Mouse (Mus musculus) midbrain, embryonic 15.5 days (tissue): Measurements from ENCODE around the gene Gm4763. TPM values are rescaled to one million over a fixed set of nuclear protein-coding genes. Genes with fewer than 3 reads are reported as not detected.
A peak's percentile ranks its signal among the peaks of the same experiment; 100 is the strongest.
"Not testable (repeated sequence)": the region's sequence is repeated elsewhere in the genome, so short reads cannot be mapped to it uniquely, and the experiment has no call there.

Experiments used
- ATAC-seq: fragments of 200-750 bp; cut with Nextera tagmentation; replicated peaks from 2 replicates; pipeline ENCODE4 v1.8.0; 2017; ENCODE audit warnings: moderate TSS enrichment
- H3K27ac ChIP-seq: fragments of 300-500 bp; sonication (generic); 2 replicates; pipeline ENCODE4 v1.5.1; 2015; ENCODE audit warnings: mild to moderate bottlenecking, inconsistent platforms
- H3K27me3 ChIP-seq: fragments of 300-500 bp; sonication (generic); replicated peaks from 2 replicates; pipeline ENCODE4 v1.6.1; 2015; ENCODE audit warnings: inconsistent platforms
- H3K36me3 ChIP-seq: fragments of 300-500 bp; sonication (generic); replicated peaks from 2 replicates; pipeline ENCODE4 v1.6.1; 2015; ENCODE audit warnings: inconsistent platforms
- H3K4me1 ChIP-seq: fragments of 300-500 bp; sonication (generic); 2 replicates; pipeline ENCODE4 v1.6.1; 2015; ENCODE audit warnings: inconsistent platforms
- H3K4me2 ChIP-seq: fragments of 300-500 bp; sonication (generic); 2 replicates; pipeline ENCODE4 v1.6.1; 2015; ENCODE audit warnings: inconsistent platforms, mild to moderate bottlenecking, moderate library complexity
- H3K4me3 ChIP-seq: fragments of 300-500 bp; sonication (generic); 2 replicates; pipeline ENCODE4 v1.5.1; 2015; ENCODE audit warnings: mild to moderate bottlenecking, inconsistent platforms
- H3K9ac ChIP-seq: fragments of 300-500 bp; sonication (generic); 2 replicates; pipeline ENCODE4 v1.6.1; 2015; ENCODE audit warnings: mild to moderate bottlenecking, inconsistent platforms
- H3K9me3 ChIP-seq: fragments of 300-500 bp; sonication (generic); 2 replicates; pipeline ENCODE4 v1.6.1; 2016; ENCODE audit warnings: inconsistent platforms
- WGBS: fragments of 180-500 bp; shearing (Covaris S2); methylation state at CpG from one replicate; pipeline ENCODE4 v1.1.7; 2015; ENCODE audit warnings: mixed read lengths; 5-methylcytosine and 5-hydroxymethylcytosine counted together
- polyA plus RNA-seq: library from polyadenylated mRNA; unstranded; fragments of >200 nt; fragmentation: Nextera tagmentation; extraction: Ambion mirVana; gene quantifications from 2 replicates; pipeline ENCODE4 v1.2.1, GENCODE M21; 2015

The Gm4763 gene
- not detected in 2 replicates for polyA plus RNA-seq

GRCm38 (mm10) chr7:24726808-24727207, at the start of gene Gm4763:
TSS of gene Gm4763 (minus strand) at chr7:24726908.
- not testable (repeated sequence) for H3K27ac ChIP-seq, H3K4me2 ChIP-seq, H3K36me3 ChIP-seq, H3K4me3 ChIP-seq, H3K27me3 ChIP-seq, H3K9ac ChIP-seq, H3K4me1 ChIP-seq, ATAC-seq, H3K9me3 ChIP-seq
- 92% methylated on average over 11 of the region's 11 CpGs for WGBS

- 78% methylated on average over 2 of the region's 2 CpGs for WGBS
- no peak overlapping the region for H3K27ac ChIP-seq
- no peaks in the 10 kb centered on the region for H3K4me1 ChIP-seq
- H3K4me3 ChIP-seq: no peak overlapping the region
- ATAC-seq: no peak
- no peak overlapping the region for H3K4me2 ChIP-seq
- no peak overlapping the region for H3K9ac ChIP-seq
- H3K9me3 ChIP-seq: no peaks in the 10 kb centered on the region
- H3K27me3 ChIP-seq: no peaks in the 10 kb centered on the region
- no peaks in the 10 kb centered on the region for H3K36me3 ChIP-seq
These were observed 49.4 kb upstream of the Gm4763 start for GRCm38 (mm10) chr7:24776145-24776544.

- H3K9me3 ChIP-seq: no peaks in the 10 kb centered on the region
These were observed 47.3 kb upstream of the Gm4763 start for GRCm38 (mm10) chr7:24773942-24774535.

GRCm38 (mm10) chr7:24771361-24771760, 44.7 kb upstream of the Gm4763 start:
- no peak overlapping the region for H3K9ac ChIP-seq
- H3K4me3 ChIP-seq: no peak overlapping the region
- no peaks in the 10 kb centered on the region for H3K27me3 ChIP-seq
- no peak overlapping the region for H3K4me2 ChIP-seq
- no peak for ATAC-seq
- H3K36me3 ChIP-seq: no peaks in the 10 kb centered on the region
- H3K4me1 ChIP-seq: no peaks in the 10 kb centered on the region
- H3K9me3 ChIP-seq: no peaks in the 10 kb centered on the region
- H3K27ac ChIP-seq: no peak overlapping the region

More at GRCm38 (mm10) chr7:24773942-24774535, 47.3 kb upstream of the Gm4763 start:
- ATAC-seq: no peak
- Histone ChIP-seq H3K4me2 (no peak overlapping the region), H3K27me3 (no peaks in the 10 kb centered on the region), H3K27ac (no peak overlapping the region), H3K4me1 (no peaks in the 10 kb centered on the region), H3K36me3 (no peaks in the 10 kb centered on the region), H3K9ac (no peak overlapping the region), H3K4me3 (no peak overlapping the region)
- WGBS: 62% methylated on average over 3 of the region's 3 CpGs

DNA sequence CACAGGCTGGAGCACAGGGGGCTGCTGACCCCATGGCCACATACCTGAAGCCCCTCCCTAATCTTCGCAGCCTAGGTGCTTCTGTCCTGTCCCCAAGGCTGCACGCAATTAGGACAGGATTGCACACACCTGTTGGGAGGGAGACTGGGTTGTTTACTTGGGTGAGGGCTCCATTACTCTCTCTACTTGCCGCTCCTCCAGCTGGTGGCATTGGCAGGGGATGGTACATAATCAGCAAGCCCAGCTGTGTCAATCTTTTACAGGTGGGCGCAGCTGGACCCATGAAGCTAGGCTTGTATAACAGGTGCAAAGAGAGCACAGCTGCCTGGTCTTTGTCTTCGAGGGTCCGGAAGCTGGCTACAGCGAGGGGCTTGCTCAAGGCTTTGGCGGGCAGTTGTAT, 35.9 kb upstream of the Gm4763 start:
- WGBS: 85% methylated on average over 8 of the region's 8 CpGs
- no peaks in the 10 kb centered on the region for H3K9me3 ChIP-seq
- no peak for ATAC-seq
- no peak overlapping the region for H3K4me3 ChIP-seq
- no peak overlapping the region for H3K9ac ChIP-seq
- H3K27ac ChIP-seq: no peak overlapping the region
- no peaks in the 10 kb centered on the region for H3K36me3 ChIP-seq
- H3K4me2 ChIP-seq: no peak overlapping the region
- no peaks in the 10 kb centered on the region for H3K4me1 ChIP-seq
- no peaks in the 10 kb centered on the region for H3K27me3 ChIP-seq

GRCm38 (mm10) chr7:24761161-24761560, 34.5 kb upstream of the Gm4763 start:
- no peak for ATAC-seq
- Histone ChIP-seq H3K4me1 (no peaks in the 10 kb centered on the region), H3K36me3 (no peaks in the 10 kb centered on the region), H3K9ac (no peak overlapping the region), H3K4me2 (no peak overlapping the region), H3K27me3 (no peaks in the 10 kb centered on the region), H3K27ac (no peak overlapping the region), H3K4me3 (no peak overlapping the region), H3K9me3 (no peaks in the 10 kb centered on the region)
- 79% methylated on average over 6 of the region's 6 CpGs for WGBS

GRCm38 (mm10) chr7:24760211-24760610, 33.5 kb upstream of the Gm4763 start, which contains the start of gene Cd177:
TSS of gene Cd177 (minus strand) at chr7:24760311.
- no peaks in the 10 kb centered on the region for H3K27me3 ChIP-seq
- no peak within 1 kb of the TSS for H3K4me2 ChIP-seq
- H3K4me3 ChIP-seq: no peak within 1 kb of the TSS
- WGBS: 91% methylated on average over 6 of the region's 6 CpGs
- H3K9me3 ChIP-seq: no peaks in the 10 kb centered on the region
- H3K9ac ChIP-seq: no peak within 1 kb of the TSS
- H3K36me3 ChIP-seq: no peaks in the 10 kb centered on the region
- ATAC-seq: no peak
- H3K27ac ChIP-seq: no peak within 1 kb of the TSS
- no peaks in the 10 kb centered on the region for H3K4me1 ChIP-seq

DNA sequence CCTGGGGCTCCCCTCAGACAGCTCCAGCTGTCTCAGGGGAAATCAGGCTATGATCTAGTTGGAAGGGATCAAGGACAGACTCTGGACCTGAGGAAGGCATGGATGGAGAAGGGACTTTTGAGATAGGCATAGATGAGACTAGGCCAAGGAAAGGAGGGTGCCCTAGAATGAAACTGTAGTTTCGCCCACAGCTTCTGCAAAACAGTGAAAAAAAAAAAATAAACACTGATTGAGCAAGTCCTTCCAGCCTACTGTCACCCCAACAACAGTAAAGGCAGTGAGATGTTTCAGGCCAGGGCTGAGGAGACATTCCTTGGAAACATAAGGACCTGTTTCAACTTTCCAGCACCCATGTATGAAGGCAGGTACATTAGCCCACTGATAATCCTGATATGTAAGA, 31.8 kb upstream of the Gm4763 start:
- Histone ChIP-seq H3K4me3 (no peak overlapping the region), H3K4me2 (no peak overlapping the region), H3K9ac (no peak overlapping the region), H3K9me3 (no peaks in the 10 kb centered on the region), H3K27ac (no peak overlapping the region), H3K27me3 (no peaks in the 10 kb centered on the region), H3K36me3 (no peaks in the 10 kb centered on the region), H3K4me1 (no peaks in the 10 kb centered on the region)
- ATAC-seq: no peak
- 86% methylated on average over 1 of the region's 1 CpGs for WGBS

- H3K4me1 ChIP-seq: peaks cover 8% of the 10 kb centered on the region; the same call in 1 of the 2 replicates
- H3K4me2 ChIP-seq: no peak overlapping the region
- no peaks in the 10 kb centered on the region for H3K27me3 ChIP-seq
- no peaks in the 10 kb centered on the region for H3K9me3 ChIP-seq
- no peak overlapping the region for H3K9ac ChIP-seq
- no peaks in the 10 kb centered on the region for H3K36me3 ChIP-seq
- no peak overlapping the region for H3K4me3 ChIP-seq
- WGBS: 77% methylated on average over 5 of the region's 5 CpGs
- no peak for ATAC-seq
- H3K27ac ChIP-seq: no peak overlapping the region
These were observed 26.8 kb upstream of the Gm4763 start for GRCm38 (mm10) chr7:24753476-24753875.

GRCm38 (mm10) chr7:24751610-24752009, 24.9 kb upstream of the Gm4763 start:
- no peak overlapping the region for H3K4me3 ChIP-seq

GRCm38 (mm10) chr7:24750695-24751094, 24.0 kb upstream of the Gm4763 start:
- Histone ChIP-seq H3K4me2 (no peak overlapping the region), H3K36me3 (no peaks in the 10 kb centered on the region), H3K9ac (no peak overlapping the region), H3K27me3 (no peaks in the 10 kb centered on the region), H3K9me3 (no peaks in the 10 kb centered on the region), H3K4me1 (peaks cover 8% of the 10 kb centered on the region; the same call in 1 of the 2 replicates), H3K4me3 (no peak overlapping the region), H3K27ac (no peak overlapping the region)
- whole genome bisulfite sequencing: 35% methylated on average over 4 of the region's 4 CpGs
- no peak for ATAC-seq

More at GRCm38 (mm10) chr7:24751610-24752009, 24.9 kb upstream of the Gm4763 start:
- Histone ChIP-seq H3K27me3 (no peaks in the 10 kb centered on the region), H3K4me2 (no peak overlapping the region), H3K27ac (no peak overlapping the region), H3K4me1 (peaks cover 8% of the 10 kb centered on the region; the same call in 1 of the 2 replicates), H3K36me3 (no peaks in the 10 kb centered on the region), H3K9ac (no peak overlapping the region), H3K9me3 (no peaks in the 10 kb centered on the region)
- 80% methylated on average over 2 of the region's 2 CpGs for WGBS
- no peak for ATAC-seq

- Histone ChIP-seq H3K4me1 (peaks cover 6% of the 10 kb centered on the region), H3K9me3 (no peaks in the 10 kb centered on the region), H3K27me3 (no peaks in the 10 kb centered on the region), H3K4me3 (peak overlapping the region; percentile 15), H3K9ac (0 out of 2 replicates have a peak overlapping the region, but pooled peaks have one; percentile 0), H3K36me3 (no peaks in the 10 kb centered on the region), H3K4me2 (peak overlapping the region; percentile 49), H3K27ac (no peak overlapping the region)
- no peak; the same call in 1 of the 2 replicates for ATAC-seq
- 19% methylated on average over 17 of the region's 17 CpGs for WGBS
These were observed 9.4 kb upstream of the Gm4763 start for GRCm38 (mm10) chr7:24735970-24736670.

- H3K4me1 ChIP-seq: no peaks in the 10 kb centered on the region
- H3K36me3 ChIP-seq: no peaks in the 10 kb centered on the region
- ATAC-seq: no peak
- no peak overlapping the region for H3K4me2 ChIP-seq
- WGBS: 82% methylated on average over 6 of the region's 6 CpGs
- H3K27ac ChIP-seq: no peak overlapping the region
- no peaks in the 10 kb centered on the region for H3K27me3 ChIP-seq
- H3K9ac ChIP-seq: no peak overlapping the region
- H3K9me3 ChIP-seq: no peaks in the 10 kb centered on the region
- no peak overlapping the region for H3K4me3 ChIP-seq
These were observed 11.7 kb downstream of the Gm4763 start for GRCm38 (mm10) chr7:24715039-24715438.
